Mouse (Mus musculus) cerebellum, adult 18-20 months (tissue): ENCODE measurements around the gene Chrm3.

ENCODE experiments used
- DNase-seq, 2 experiments: peaks; one replicate each; pipeline ENCODE4 v3.0.0; 2021

The Chrm3 gene

DNA sequence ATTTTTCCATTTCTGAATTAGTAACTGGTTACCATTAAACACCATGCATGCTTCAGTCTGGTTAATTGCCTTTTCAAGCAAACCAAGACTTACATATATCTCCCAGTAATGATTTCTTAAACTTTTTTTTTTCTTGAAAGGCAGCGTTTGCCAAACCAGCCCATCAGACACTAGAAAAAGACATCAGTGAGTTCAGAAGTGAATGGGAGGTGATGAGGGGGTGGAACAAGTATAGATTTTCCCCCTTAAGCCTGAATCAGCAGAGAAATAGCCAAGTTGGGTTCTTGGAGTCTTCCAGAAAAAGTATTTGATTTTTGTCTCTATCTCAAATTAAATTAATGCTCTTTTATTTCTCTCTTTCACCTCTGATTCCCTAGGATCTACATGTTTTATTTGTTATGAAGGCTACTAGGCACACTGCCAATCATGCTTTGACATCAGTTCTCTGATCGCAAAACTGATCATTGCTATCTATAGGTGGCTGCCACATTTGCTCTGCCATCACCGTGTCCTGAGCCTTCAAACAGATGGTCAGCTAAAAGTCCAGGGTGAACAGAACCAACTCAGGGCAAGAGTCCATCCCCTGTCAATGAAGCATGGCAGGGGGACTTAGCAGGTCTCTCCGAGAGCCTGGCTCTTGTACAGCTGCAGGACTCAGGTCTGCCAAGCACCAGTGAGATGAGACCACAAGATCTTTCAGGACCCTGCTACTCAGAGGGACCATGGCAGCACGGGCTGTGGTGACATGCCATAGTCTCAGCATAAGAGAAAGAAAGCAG, 125.1 kb downstream of the Chrm3 start:
- DNase-seq, result peak in 1 of 2 experiments; percentile 4

DNA sequence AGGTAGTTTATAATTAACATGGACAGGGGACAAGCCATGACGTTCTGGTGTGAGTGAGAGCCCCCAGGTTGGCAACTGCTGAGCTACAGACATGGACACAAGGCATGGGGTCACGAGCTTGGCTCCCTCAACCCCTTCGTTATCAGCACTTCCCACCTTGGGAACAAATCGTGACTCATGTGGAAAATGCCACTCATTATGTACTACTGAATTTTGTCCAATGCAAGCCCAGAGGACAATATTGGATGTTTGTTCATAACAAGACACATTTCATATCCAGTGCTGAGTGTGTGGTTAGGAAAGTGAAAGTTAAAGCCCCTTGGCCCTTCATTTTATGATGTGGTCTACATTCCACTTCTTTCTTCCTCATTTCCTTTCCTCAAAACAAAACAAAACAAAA, 140.2 kb downstream of the Chrm3 start:
- DNase-seq, result no peak

GRCm38 (mm10) chr13:10212112-10212511, 148.5 kb downstream of the Chrm3 start:
- DNase-seq, result no peak

DNA sequence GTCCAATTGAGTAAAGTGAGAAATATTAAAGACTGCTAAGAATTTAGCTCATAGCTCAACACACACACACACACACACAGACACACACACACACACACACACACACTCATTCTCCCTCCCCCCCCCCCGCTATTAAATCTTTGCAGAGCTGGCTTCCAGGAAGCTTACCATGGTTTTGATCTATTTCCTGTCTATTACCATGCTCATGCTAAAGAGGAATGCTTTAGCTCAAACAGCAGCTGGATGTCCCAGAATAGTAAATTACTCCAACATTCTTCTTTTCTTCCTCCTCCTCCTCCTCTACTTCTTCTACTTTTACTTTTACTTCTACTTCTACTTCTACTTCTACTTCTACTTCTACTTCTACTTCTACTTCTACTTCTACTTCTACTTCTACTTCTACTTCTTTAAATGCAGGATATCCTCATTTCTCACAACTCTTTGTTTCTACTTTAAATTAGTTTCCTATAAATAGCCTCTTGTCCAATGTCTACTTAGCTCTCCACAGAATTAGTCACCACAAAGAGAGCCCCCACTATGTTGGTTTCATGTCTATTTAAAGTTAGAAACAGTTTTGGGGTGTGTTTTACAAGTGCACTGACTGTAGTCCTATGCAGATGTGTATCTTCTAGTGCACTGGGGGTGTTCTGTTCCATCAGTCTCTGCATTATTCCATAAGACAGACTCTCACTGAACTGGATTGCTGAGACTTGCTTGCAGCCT, 150.0 kb downstream of the Chrm3 start:
- DNase-seq, result no peak

GRCm38 (mm10) chr13:10199206-10199956, 161.3 kb downstream of the Chrm3 start:
- DNase-seq, result no peak

DNA sequence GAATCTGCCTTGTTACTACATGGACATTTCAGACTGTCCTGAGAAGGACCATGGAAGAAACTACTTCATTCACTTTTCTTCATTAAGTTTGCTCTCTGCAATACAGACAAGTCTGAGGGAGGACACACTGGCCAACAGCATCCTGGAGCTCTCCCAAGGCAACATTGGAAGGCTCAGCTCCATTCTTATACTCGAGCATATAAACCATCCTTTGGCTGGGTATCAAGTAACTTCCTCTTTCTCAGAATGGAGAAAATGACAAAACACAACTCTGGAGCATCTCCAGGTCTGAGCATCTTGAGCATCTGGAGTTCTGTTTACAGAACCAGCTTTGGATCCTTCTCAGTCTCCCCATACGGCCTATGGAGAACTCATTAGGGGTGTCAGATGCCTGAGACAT, 170.8 kb downstream of the Chrm3 start:
- DNase-seq, result no peak

- DNase-seq, result no peak
Observed at GRCm38 (mm10) chr13:10187926-10188325, 172.7 kb downstream of the Chrm3 start.

GRCm38 (mm10) chr13:10183837-10184236, 176.8 kb downstream of the Chrm3 start:
- no peak for DNase-seq

DNA sequence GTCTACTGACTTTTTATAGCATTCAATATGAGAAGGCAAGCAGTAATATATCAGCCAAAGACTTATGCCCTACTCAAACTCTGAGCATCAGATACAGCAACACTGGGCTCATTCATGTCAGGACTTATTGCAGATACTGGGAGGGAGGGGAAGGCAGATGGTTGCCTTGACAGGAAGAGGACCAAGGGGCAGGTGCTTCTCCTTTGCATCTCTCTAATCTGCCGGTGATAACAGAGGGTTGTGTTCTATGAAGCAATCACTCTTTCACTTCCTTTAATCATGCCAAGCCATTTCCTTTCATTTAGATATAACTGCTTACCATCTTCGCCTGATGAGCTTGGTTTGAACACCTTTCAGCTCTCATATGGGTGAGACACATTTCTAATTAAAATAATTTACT, 177.9 kb downstream of the Chrm3 start:
- DNase-seq, result no peak

GRCm38 (mm10) chr13:10170529-10170928, 190.1 kb downstream of the Chrm3 start:
- no peak for DNase-seq

DNA sequence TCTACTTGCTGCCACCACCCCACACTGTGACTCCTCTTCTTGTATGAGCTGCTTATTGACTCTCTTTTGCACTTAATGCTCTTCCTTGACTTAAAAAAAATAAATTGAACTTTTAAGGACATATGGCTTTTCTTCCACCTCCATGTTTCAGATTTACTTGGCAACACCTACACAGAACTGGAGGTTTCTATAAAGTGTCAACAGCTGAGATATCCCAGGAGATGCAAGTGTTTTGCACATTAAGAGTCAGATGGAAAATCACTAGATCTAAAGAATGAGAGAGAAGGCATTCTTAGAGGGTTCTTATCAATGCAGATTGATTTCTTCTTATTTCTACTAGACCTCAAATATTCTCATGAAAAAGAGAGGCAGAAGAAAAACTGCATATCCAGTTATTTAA, 197.3 kb downstream of the Chrm3 start:
- no peak for DNase-seq

DNA sequence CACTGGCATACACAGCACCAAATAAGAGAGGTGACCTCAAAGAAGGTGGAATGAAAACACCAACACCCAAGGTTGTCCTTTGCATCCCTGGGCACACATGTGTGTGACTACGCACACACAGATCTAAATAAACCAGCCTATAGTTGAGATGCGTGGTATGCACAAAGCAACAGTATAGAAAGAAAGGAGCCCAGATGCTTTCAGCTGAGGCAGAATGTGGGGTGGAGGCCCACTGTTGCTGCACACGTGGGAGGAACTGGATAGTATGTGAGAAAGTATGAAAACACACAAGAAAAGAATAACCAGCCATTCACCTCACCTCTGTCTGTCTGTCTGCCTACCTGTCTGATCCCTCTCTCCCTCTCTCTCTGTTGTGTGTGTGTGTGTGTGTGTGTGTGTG, 203.2 kb downstream of the Chrm3 start:
- no peak for DNase-seq

DNA sequence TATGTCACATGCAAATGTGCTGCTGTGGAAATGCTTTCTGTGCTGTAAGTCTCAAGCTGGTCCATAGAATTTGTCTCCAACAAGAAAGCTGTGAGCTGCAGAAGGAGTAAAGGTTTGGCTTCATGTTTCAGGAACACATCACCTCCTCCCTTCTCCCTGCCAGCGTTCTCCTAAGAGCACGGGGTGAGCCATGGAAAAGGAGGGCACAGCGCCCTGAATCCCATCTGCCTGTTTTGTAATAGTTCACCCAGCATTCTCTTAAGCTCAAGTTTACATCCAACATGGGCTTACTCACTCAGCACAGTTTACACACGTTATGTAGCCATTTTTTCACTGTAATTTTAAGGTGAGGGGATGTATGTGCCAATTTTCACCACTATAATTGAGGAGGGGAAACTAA, 220.1 kb downstream of the Chrm3 start:
- DNase-seq, result no peak

DNA sequence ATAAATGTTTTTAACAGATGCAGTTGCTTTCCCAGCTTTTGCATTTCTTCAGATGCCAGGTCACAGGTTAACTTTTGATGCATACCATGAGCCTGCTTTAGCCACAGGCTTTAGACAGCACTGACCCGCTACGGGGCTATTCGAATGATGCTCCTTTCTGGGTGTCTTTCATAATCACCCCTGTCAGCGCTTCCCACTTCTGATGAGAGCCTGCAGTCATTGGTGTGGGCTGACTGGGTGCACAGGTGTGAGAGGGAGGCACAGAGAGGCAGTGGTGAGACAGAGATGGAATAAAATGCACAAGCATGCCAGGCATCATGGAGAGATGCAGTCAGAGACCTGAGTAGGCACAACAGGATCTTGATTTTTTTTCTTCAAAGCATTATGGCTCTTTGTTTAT, 221.8 kb downstream of the Chrm3 start:
- no peak for DNase-seq

GRCm38 (mm10) chr13:10131064-10131463, 229.6 kb downstream of the Chrm3 start:
- DNase-seq, result no peak

- DNase-seq, result no peak
Observed at GRCm38 (mm10) chr13:10112211-10112610, 248.4 kb downstream of the Chrm3 start.

- DNase-seq, result no peak
Observed at GRCm38 (mm10) chr13:10109542-10109941, 251.1 kb downstream of the Chrm3 start.

- no peak for DNase-seq
Observed at GRCm38 (mm10) chr13:10107331-10107730, 253.3 kb downstream of the Chrm3 start.

GRCm38 (mm10) chr13:10090778-10091177, 269.9 kb downstream of the Chrm3 start:
- DNase-seq, result no peak

- DNase-seq, result no peak
Observed at GRCm38 (mm10) chr13:10086336-10086735, 274.3 kb downstream of the Chrm3 start.

DNA sequence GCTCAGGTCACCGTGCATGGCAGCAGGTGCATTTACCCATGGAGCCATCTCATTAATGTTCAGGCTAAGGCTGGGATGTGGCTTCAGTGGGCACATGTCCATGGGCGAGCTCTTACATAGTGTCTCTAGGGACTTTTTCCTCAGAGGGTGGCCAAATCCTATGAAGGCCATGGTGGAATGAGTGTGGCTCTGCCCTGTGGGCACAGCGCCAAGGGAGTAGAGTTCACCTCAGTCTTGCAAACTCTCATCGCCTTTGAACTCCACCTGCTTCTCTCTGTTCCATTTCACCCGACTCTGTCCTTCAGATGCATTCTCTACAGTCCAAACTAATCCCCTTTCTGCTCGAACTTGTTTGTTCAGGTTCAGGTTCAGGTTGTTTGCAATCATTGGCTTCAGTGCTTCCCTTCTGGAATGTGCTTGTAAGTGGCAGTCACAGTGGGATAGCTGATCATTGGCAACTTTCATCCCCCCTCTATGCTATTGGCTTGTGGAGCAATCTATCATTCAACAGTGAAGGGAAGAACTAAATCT, 278.7 kb downstream of the Chrm3 start:
- DNase-seq, result no peak

GRCm38 (mm10) chr13:10071165-10071564, 289.5 kb downstream of the Chrm3 start:
- no peak for DNase-seq

GRCm38 (mm10) chr13:10068927-10069580, 291.6 kb downstream of the Chrm3 start:
- no peak for DNase-seq
